Comparison of ENCODE assay signal across 21 mouse cellular contexts in the genomic region with DNA sequence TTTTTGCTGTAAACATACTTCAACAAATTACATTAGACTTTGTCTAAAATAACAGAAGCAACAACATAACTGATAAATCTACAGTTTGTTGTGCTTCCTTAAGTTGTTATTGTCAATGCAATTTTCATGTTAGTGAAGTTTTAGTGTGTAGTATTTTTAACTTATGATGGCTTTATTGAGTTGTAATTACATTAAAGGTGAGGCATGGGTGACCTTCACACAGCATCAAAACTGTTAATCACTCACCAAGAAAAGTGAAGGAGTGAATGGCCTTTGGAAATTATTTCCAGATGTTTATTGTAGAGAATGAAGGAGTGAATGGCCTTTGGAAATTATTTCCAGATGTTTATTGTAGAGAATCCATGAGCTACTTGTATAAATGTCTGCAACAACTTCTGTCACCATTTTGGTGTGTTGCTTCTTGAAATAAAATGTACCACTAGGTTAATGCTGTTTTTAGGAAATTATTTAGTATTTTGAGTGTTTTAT.
"Had no signal": no experiment of that assay in that cellular context is flagged by ENCODE, and none has a peak within 500 bp of the region (broad histone marks: within the 10 kb centered on the region; RNA-seq: fewer than 3 reads in every experiment).

No protein-coding gene starts in this region.

- H3K4me3 ChIP-seq: layer of hippocampus, adult 2 months; left cerebral cortex, adult 2 months; liver, embryonic 13.5 days; lung, embryonic 15.5 days; midbrain, embryonic 10.5 days; midbrain, embryonic 13.5 days; myocyte; neural tube, embryonic 13.5 days; stomach, embryonic 15.5 days had no signal

- DNase-seq: kidney, adult 18-20 months; kidney, postnatal 25 days; layer of hippocampus, postnatal 36 days; liver, embryonic 13.5 days; lung, postnatal 10 days; retina, postnatal 1 day; right cerebral cortex, postnatal 25 days; spleen, adult 18-20 months; thymus, postnatal 25 days had no signal

- H3K36me3 ChIP-seq: liver, embryonic 13.5 days; lung, embryonic 15.5 days; midbrain, embryonic 10.5 days; midbrain, embryonic 13.5 days; neural tube, embryonic 13.5 days; stomach, embryonic 15.5 days had no signal

- H3K4me2 ChIP-seq: liver, embryonic 13.5 days; lung, embryonic 15.5 days; midbrain, embryonic 13.5 days; neural tube, embryonic 13.5 days; stomach, embryonic 15.5 days had no signal

- H3K27me3 ChIP-seq: liver, embryonic 13.5 days; lung, embryonic 15.5 days; midbrain, embryonic 13.5 days; neural tube, embryonic 13.5 days; stomach, embryonic 15.5 days had no signal

- H3K27ac ChIP-seq: kidney, postnatal 0 days; layer of hippocampus, adult 2 months; left cerebral cortex, adult 2 months; liver, embryonic 13.5 days; lung, embryonic 15.5 days; macrophage; midbrain, embryonic 10.5 days; midbrain, embryonic 13.5 days; neural tube, embryonic 13.5 days; stomach, embryonic 15.5 days had no signal

- ATAC-seq: intestine, embryonic 16.5 days; midbrain, embryonic 13.5 days; midbrain, embryonic 16.5 days had no signal

- H3K9ac ChIP-seq: liver, embryonic 13.5 days; lung, embryonic 15.5 days; midbrain, embryonic 13.5 days; neural tube, embryonic 13.5 days; stomach, embryonic 15.5 days had no signal

- H3K9me3 ChIP-seq: liver, embryonic 13.5 days; lung, embryonic 15.5 days; midbrain, embryonic 10.5 days; midbrain, embryonic 13.5 days; neural tube, embryonic 13.5 days; stomach, embryonic 15.5 days had no signal

- H3K4me1 ChIP-seq: liver, embryonic 13.5 days; lung, embryonic 15.5 days; midbrain, embryonic 10.5 days; midbrain, embryonic 13.5 days; neural tube, embryonic 13.5 days; stomach, embryonic 15.5 days had no signal
